Mouse (Mus musculus) liver, embryonic 14.5 days (tissue): ENCODE data around the gene Cenpn. TPM values are rescaled to one million over a fixed set of nuclear protein-coding genes. Genes with fewer than 3 reads are reported as not detected.

Source experiments
- ATAC-seq: fragments of 200-750 bp; cut with Nextera tagmentation; 2 replicates; pipeline ENCODE4 v1.8.0; 2017; ENCODE audit warnings: moderate number of reproducible peaks, mild to moderate bottlenecking, moderate library complexity; ENCODE audit not compliant: insufficient read depth
- DNase-seq, 3 experiments: peaks; one replicate each; pipeline ENCODE4 v3.0.0-alpha.2; 2012 to 2013; ENCODE audit warnings: low read depth in 3 of 3, low spot score in 3 of 3
- H3K27ac ChIP-seq: fragments of 300-500 bp; sonication (generic); 2 replicates; pipeline ENCODE4 v1.5.1; 2014; ENCODE audit warnings: moderate library complexity, mild to moderate bottlenecking, control low read depth, inconsistent platforms
- H3K27me3 ChIP-seq: fragments of 300-500 bp; sonication (generic); 2 replicates; pipeline ENCODE4 v1.6.1; 2014; ENCODE audit warnings: mild to moderate bottlenecking, low read length, moderate library complexity; ENCODE audit not compliant: control insufficient read depth, insufficient read depth
- H3K36me3 ChIP-seq: fragments of 300-500 bp; sonication (generic); replicated peaks from 2 replicates; pipeline ENCODE4 v1.6.1; 2014; ENCODE audit warnings: low read depth; ENCODE audit not compliant: control insufficient read depth, insufficient read depth
- H3K4me1 ChIP-seq, 2 experiments: fragments of 200-500 bp in 1 of 2; fragments of 300-500 bp in 1 of 2; sonication (generic) in 1 of 2; replicated peaks; 2 replicates each; pipeline ENCODE4 v1.6.1; 2012 to 2014; ENCODE audit warnings: antibody characterized with exemption in 1 of 2, inconsistent platforms in 1 of 2, low read length in 1 of 2; ENCODE audit not compliant: control insufficient read depth in 2 of 2, insufficient read depth in 2 of 2
- H3K4me2 ChIP-seq: fragments of 300-500 bp; sonication (generic); 2 replicates; pipeline ENCODE4 v1.6.1; 2014; ENCODE audit warnings: low read depth, mild to moderate bottlenecking, control low read depth, moderate library complexity
- H3K4me3 ChIP-seq, 2 experiments: fragments of 200-500 bp in 1 of 2; fragments of 300-500 bp in 1 of 2; sonication (generic) in 1 of 2; 2 replicates each; pipeline ENCODE4 v1.5.1; 2012 to 2014; ENCODE audit warnings: low read depth in 2 of 2, low read length in 2 of 2, mild to moderate bottlenecking in 2 of 2, control low read depth in 1 of 2, inconsistent platforms in 1 of 2, moderate library complexity in 1 of 2; ENCODE audit not compliant: insufficient read depth in 1 of 2
- H3K9ac ChIP-seq: fragments of 300-500 bp; sonication (generic); replicated peaks from 2 replicates; pipeline ENCODE4 v1.6.1; 2014; ENCODE audit warnings: mild to moderate bottlenecking, control low read depth, moderate library complexity
- H3K9me3 ChIP-seq: fragments of 300-500 bp; sonication (generic); 2 replicates; pipeline ENCODE4 v1.6.1; 2016; ENCODE audit warnings: low read length, mixed read lengths; ENCODE audit not compliant: control insufficient read depth
- CTCF ChIP-seq: IDR thresholded peaks from 2 replicates; pipeline ENCODE4 v1.5.1; 2016; ENCODE audit warnings: antibody characterized with exemption, low read depth, control low read depth
- EP300 ChIP-seq: IDR thresholded peaks from 2 replicates; pipeline ENCODE4 v1.6.1; 2016; ENCODE audit warnings: antibody characterized with exemption, low read depth
- WGBS: fragments of 180-500 bp; shearing (Covaris S2); extraction: QIAGEN DNeasy Blood & Tissue Kit; methylation state at CpG from one replicate; pipeline ENCODE4 v1.1.7; 2014; ENCODE audit not compliant: insufficient replicate concordance; 5-methylcytosine and 5-hydroxymethylcytosine counted together
- polyA plus RNA-seq, 2 experiments: library from polyadenylated mRNA; depleted of rRNA in 1 of 2; stranded (reverse) in 1 of 2; unstranded in 1 of 2; fragments of >200 nt; fragmentation: Nextera tagmentation in 1 of 2; extraction: Ambion mirVana in 1 of 2; gene quantifications; 2 replicates each; pipeline versions ENCODE4 v1.2.1 to v1.2.3; 2012 to 2014

Gene Cenpn
- polyA plus RNA-seq, 2 experiments: 21.3 to 27.4 TPM

DNA sequence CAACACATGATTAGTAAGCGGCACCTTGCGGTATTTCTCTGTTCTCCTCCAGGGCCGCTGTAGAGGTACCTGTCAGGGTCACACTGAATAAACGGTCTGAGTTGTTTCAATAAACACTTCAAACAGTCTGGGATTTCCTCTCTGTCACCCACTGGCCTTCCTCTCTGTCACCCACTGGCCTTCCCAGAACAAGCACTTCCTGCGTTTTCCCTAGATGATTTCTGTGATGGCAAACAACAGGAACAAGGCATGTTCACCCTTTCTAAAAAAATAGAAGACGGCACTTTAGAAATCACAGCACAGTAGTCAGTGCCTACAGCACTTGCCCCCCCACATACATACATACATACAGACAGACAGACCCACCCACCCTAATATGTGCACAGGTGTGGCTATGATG, 26.0 kb upstream of the Cenpn start:
- Histone ChIP-seq H3K4me2 (no peak overlapping the region), H3K4me1 (no peaks in the 10 kb centered on the region), H3K27ac (no peak overlapping the region), H3K9me3 (no peaks in the 10 kb centered on the region), H3K4me3 (no peak overlapping the region), H3K27me3 (no peaks in the 10 kb centered on the region), H3K9ac (no peak overlapping the region), H3K36me3 (no peaks in the 10 kb centered on the region; the same call in 1 of the 2 replicates)
- 92% methylated on average over 6 of the region's 6 CpGs for WGBS
- TF ChIP-seq EP300: no peak
- no peak for TF ChIP-seq CTCF
- DNase-seq (no peak), ATAC-seq (no peak)

GRCm38 (mm10) chr8:116904736-116905135, 16.8 kb upstream of the Cenpn start:
- peaks cover 7% of the 10 kb centered on the region for H3K36me3 ChIP-seq
- TF ChIP-seq CTCF (no peak), EP300 (no peak)

DNA sequence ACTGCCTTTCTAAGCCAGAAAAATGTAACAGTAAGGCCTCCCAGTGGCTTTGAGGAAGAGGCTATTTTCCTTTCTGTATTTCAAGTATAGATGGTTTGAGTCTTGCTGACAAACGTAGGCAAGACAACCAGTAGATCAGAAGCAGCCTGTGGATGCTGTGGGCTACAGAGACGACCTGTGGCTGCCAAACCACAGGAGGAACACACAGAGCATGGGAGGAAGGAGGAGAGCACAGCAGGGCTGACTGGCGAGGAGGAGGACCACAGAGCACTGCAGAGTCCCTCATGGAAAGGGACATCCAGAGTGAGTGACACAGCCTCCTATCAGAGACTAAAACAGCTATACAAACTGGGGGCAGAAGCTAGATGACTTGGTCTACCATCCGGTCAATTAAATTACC, 16.3 kb upstream of the Cenpn start:
- H3K27me3 ChIP-seq: no peaks in the 10 kb centered on the region
- WGBS: 65% methylated on average over 4 of the region's 4 CpGs

More at GRCm38 (mm10) chr8:116904736-116905135, 16.8 kb upstream of the Cenpn start:
- no peaks in the 10 kb centered on the region for H3K4me1 ChIP-seq
- H3K27me3 ChIP-seq: no peaks in the 10 kb centered on the region
- ATAC-seq (no peak), DNase-seq (no peak)
- no peak overlapping the region for H3K9ac ChIP-seq
- H3K9me3 ChIP-seq: no peaks in the 10 kb centered on the region
- no peak overlapping the region for H3K4me3 ChIP-seq
- no peak overlapping the region for H3K4me2 ChIP-seq
- no peak overlapping the region for H3K27ac ChIP-seq
- 91% methylated on average over 4 of the region's 4 CpGs for WGBS

GRCm38 (mm10) chr8:116905836-116906235, 15.7 kb upstream of the Cenpn start:
- ATAC-seq (no peak), DNase-seq (no peak)
- no peak overlapping the region for H3K4me3 ChIP-seq
- no peak overlapping the region for H3K4me2 ChIP-seq
- WGBS: 83% methylated on average over 4 of the region's 4 CpGs
- TF ChIP-seq CTCF (no peak), EP300 (no peak)
- peaks cover 10% of the 10 kb centered on the region for H3K36me3 ChIP-seq
- H3K4me1 ChIP-seq: no peaks in the 10 kb centered on the region
- no peak overlapping the region for H3K9ac ChIP-seq
- no peak overlapping the region for H3K27ac ChIP-seq
- H3K9me3 ChIP-seq: no peaks in the 10 kb centered on the region
- H3K27me3 ChIP-seq: no peaks in the 10 kb centered on the region

More for the DNA sequence above, 16.3 kb upstream of the Cenpn start:
- Histone ChIP-seq H3K4me3 (no peak overlapping the region), H3K4me1 (no peaks in the 10 kb centered on the region), H3K36me3 (peaks cover 8% of the 10 kb centered on the region), H3K9me3 (no peaks in the 10 kb centered on the region), H3K27ac (no peak overlapping the region), H3K4me2 (no peak overlapping the region), H3K9ac (no peak overlapping the region)
- no peak for ATAC-seq
- no peak for TF ChIP-seq EP300
- TF ChIP-seq CTCF: no peak
- no peak for DNase-seq

GRCm38 (mm10) chr8:116921005-116921336, 559 bp upstream of the Cenpn start:
- Histone ChIP-seq H3K4me1 (peaks cover 14 to 17% of the 10 kb centered on the region in 2 experiments), H3K9ac (peak overlapping the region; percentile 92), H3K27ac (peak overlapping the region; percentile 89), H3K4me3 (peak overlapping the region; percentile 89 to 95), H3K27me3 (no peaks in the 10 kb centered on the region), H3K36me3 (peaks cover 9% of the 10 kb centered on the region), H3K9me3 (no peaks in the 10 kb centered on the region), H3K4me2 (peak overlapping the region; percentile 94)
- DNase-seq: peak in 2 of 3 experiments; percentile 47 to 56
- ATAC-seq: peak; percentile 70
- WGBS: under 1% methylated on average over 22 of the region's 22 CpGs
- TF ChIP-seq EP300 (no peak), CTCF (no peak)
